Mouse (Mus musculus) CH12.LX (cell line): ENCODE measurements at regions not wholly inside any gene's neighbourhood (a gene's known extent, or its start where the extent isn't known, plus 50 kb on each side); places are given as distances from the start of the nearest gene placed in this dataset.

ENCODE experiments used
- DNase-seq: peaks from one replicate; pipeline ENCODE4 v3.0.0-alpha.2; 2013; ENCODE audit errors: extremely low read depth
- H3K27ac ChIP-seq: 2 replicates; pipeline ENCODE4 v1.5.1; 2012; ENCODE audit warnings: low read depth, mild to moderate bottlenecking, control low read depth, moderate library complexity; ENCODE audit not compliant: insufficient read depth
- H3K27me3 ChIP-seq: replicated peaks from 2 replicates; pipeline ENCODE3; 2012; ENCODE audit warnings: inconsistent platforms
- H3K36me3 ChIP-seq, 2 experiments: replicated peaks in 1 of 2; 2 replicates each; pipeline versions ENCODE3 to v1.6.1; 2012; ENCODE audit warnings: inconsistent platforms in 1 of 2, low read length in 1 of 2, mild to moderate bottlenecking in 1 of 2, mixed read lengths in 1 of 2, moderate library complexity in 1 of 2; ENCODE audit not compliant: control insufficient read depth in 1 of 2, insufficient read depth in 1 of 2
- H3K4me1 ChIP-seq, 2 experiments: 2 replicates each; pipeline ENCODE4 v1.6.1; 2012; ENCODE audit warnings: inconsistent platforms in 1 of 2, moderate library complexity in 1 of 2; ENCODE audit not compliant: insufficient read depth in 2 of 2, control insufficient read depth in 1 of 2
- H3K4me2 ChIP-seq: 2 replicates; pipeline ENCODE4 v1.6.1; 2012; ENCODE audit warnings: low read depth, mild to moderate bottlenecking, control low read depth; ENCODE audit not compliant: poor library complexity, insufficient read depth, severe bottlenecking
- H3K4me3 ChIP-seq, 3 experiments: fragments of 150-350 bp in 1 of 3; sonication (generic) in 1 of 3; replicated peaks in 1 of 3; 2 replicates each; pipeline versions ENCODE3 to v1.5.1; 2011 to 2012; ENCODE audit warnings: low read depth in 2 of 3, low read length in 2 of 3, mild to moderate bottlenecking in 2 of 3, moderate library complexity in 2 of 3, control low read depth in 1 of 3, improper control_type of control experiment in 1 of 3, inconsistent platforms in 1 of 3, mixed read lengths in 1 of 3; ENCODE audit not compliant: poor library complexity in 1 of 3
- H3K79me2 ChIP-seq: replicated peaks from 2 replicates; pipeline ENCODE4 v1.6.1; 2012; ENCODE audit warnings: mild to moderate bottlenecking, moderate library complexity; ENCODE audit not compliant: control insufficient read depth, poor library complexity, insufficient read depth, severe bottlenecking; ENCODE audit errors: extremely low read depth
- H3K9ac ChIP-seq: 2 replicates; pipeline ENCODE4 v1.6.1; 2012; ENCODE audit warnings: low read depth, mild to moderate bottlenecking, control low read depth, moderate library complexity; ENCODE audit not compliant: insufficient read depth
- H3K9me3 ChIP-seq: replicated peaks from 2 replicates; pipeline ENCODE3; 2012; ENCODE audit warnings: low read length, inconsistent platforms, mixed read lengths
- BHLHE40 ChIP-seq: IDR thresholded peaks from 2 replicates; pipeline ENCODE4 v1.6.1; 2011; ENCODE audit warnings: mild to moderate bottlenecking, low read depth, low read length, improper control_type of control experiment
- CHD1 ChIP-seq: IDR thresholded peaks from 2 replicates; pipeline ENCODE4 v1.6.1; 2012; ENCODE audit warnings: low read depth, low read length, improper control_type of control experiment, inconsistent platforms
- CHD2 ChIP-seq: IDR thresholded peaks from 2 replicates; pipeline ENCODE4 v1.6.1; 2011; ENCODE audit warnings: low read length, improper control_type of control experiment
- EP300 ChIP-seq: IDR thresholded peaks from 2 replicates; pipeline ENCODE4 v1.6.1; 2011; ENCODE audit warnings: low read length, improper control_type of control experiment
- HCFC1 ChIP-seq: IDR thresholded peaks from 2 replicates; pipeline ENCODE4 v1.6.1; 2012; ENCODE audit warnings: low read depth, mild to moderate bottlenecking, inconsistent platforms, low read length, improper control_type of control experiment
- MAX ChIP-seq: IDR thresholded peaks from 2 replicates; pipeline ENCODE4 v1.6.1; 2011; ENCODE audit warnings: low read length, improper control_type of control experiment
- MEF2A ChIP-seq: IDR thresholded peaks from 2 replicates; pipeline ENCODE4 v1.6.1; 2014; ENCODE audit warnings: low read depth, mild to moderate bottlenecking, inconsistent platforms, low read length, improper control_type of control experiment, borderline replicate concordance
- MXI1 ChIP-seq: IDR thresholded peaks from 2 replicates; pipeline ENCODE4 v1.6.1; 2011; ENCODE audit warnings: mild to moderate bottlenecking, low read depth, low read length, improper control_type of control experiment
- NRF1 ChIP-seq: IDR thresholded peaks from 2 replicates; pipeline ENCODE4 v1.6.1; 2014; ENCODE audit warnings: low read depth, mild to moderate bottlenecking, inconsistent platforms, low read length, improper control_type of control experiment, moderate library complexity
- PAX5 ChIP-seq: IDR thresholded peaks from 2 replicates; pipeline ENCODE4 v1.6.1; 2012; ENCODE audit warnings: low read length, inconsistent platforms, mixed read lengths
- POLR2A ChIP-seq: IDR thresholded peaks from 2 replicates; pipeline ENCODE4 v1.6.1; 2011; ENCODE audit warnings: low read depth, mild to moderate bottlenecking, improper control_type of control experiment, low read length
- POLR2AphosphoS2 ChIP-seq: IDR thresholded peaks from 2 replicates; pipeline ENCODE4 v1.6.1; 2011; ENCODE audit warnings: low read depth, low read length, improper control_type of control experiment
- RAD21 ChIP-seq: IDR thresholded peaks from 2 replicates; pipeline ENCODE4 v1.6.1; 2011; ENCODE audit warnings: low read depth, mild to moderate bottlenecking, low read length, improper control_type of control experiment, moderate library complexity
- RCOR1 ChIP-seq: conservative IDR thresholded peaks from 2 replicates; pipeline ENCODE4 v1.6.1; 2012; ENCODE audit warnings: low read depth, mild to moderate bottlenecking, inconsistent platforms, low read length, improper control_type of control experiment
- SIN3A ChIP-seq: IDR thresholded peaks from 2 replicates; pipeline ENCODE4 v1.6.1; 2012; ENCODE audit warnings: low read length, improper control_type of control experiment, inconsistent platforms
- USF2 ChIP-seq: conservative IDR thresholded peaks from 2 replicates; pipeline ENCODE4 v1.6.1; 2011; ENCODE audit warnings: low read depth, low read length, improper control_type of control experiment
- ZC3H11A ChIP-seq: IDR thresholded peaks from 2 replicates; pipeline ENCODE4 v1.6.1; 2012; ENCODE audit warnings: low read depth, mild to moderate bottlenecking, inconsistent platforms, low read length, improper control_type of control experiment
- ZKSCAN1 ChIP-seq: IDR thresholded peaks from 2 replicates; pipeline ENCODE4 v1.6.1; 2012; ENCODE audit warnings: low read depth, inconsistent platforms, low read length, improper control_type of control experiment, borderline replicate concordance
- dilution Hi-C: fragments of 300-500 bp; cut with MboI; formaldehyde crosslinking; loops from 2 replicates; pipeline ENCODE4 v1.14.3; 2020; ENCODE audit warnings: low sequenced_read_pairs; ENCODE audit not compliant: extremely low pct_unique_long_range_greater_than_20kb, extremely low pct_ligation_motif_present
- in situ Hi-C: fragments of 300-500 bp; cut with MboI; formaldehyde crosslinking; loops from 3 replicates; pipeline ENCODE4 v1.14.3; 2019; ENCODE audit warnings: low sequenced_read_pairs, low pct_ligation_motif_present, low pct_unique_long_range_greater_than_20kb, mixed read lengths

DNA sequence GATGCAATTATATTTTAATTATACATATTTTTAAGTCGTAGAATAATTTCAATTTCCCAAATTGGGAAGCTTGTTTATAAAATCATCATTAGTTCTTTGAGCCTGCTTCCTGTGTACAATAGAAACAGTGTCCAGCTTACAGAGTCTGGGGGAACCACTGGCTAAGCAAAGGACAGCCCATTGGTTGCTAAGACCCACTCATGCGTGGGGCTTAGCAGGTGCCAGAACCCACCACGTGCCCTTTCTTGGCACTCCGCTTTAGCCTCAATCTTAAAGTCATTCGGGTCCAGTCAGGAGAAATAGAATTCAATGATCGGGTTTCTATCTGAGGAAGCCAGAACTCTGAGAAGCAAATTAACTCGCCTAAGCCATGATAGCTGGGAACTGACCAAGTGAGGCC, 100.5 kb upstream of the Smim23 start:
- H3K9me3 ChIP-seq = peaks cover 10% of the 10 kb centered on the region
- H3K4me2 ChIP-seq = no peak overlapping the region
- no peaks in the 10 kb centered on the region for H3K4me1 ChIP-seq
- in situ Hi-C loops = no loop called here
- no peak overlapping the region for H3K9ac ChIP-seq
- no peak overlapping the region for H3K4me3 ChIP-seq
- dilution Hi-C loops = no loop called here
- H3K27ac ChIP-seq = no peak overlapping the region
- TF ChIP-seq POLR2A (no peak), CHD1 (no peak), USF2 (no peak), RAD21 (no peak), MEF2A (no peak), ZKSCAN1 (no peak), POLR2AphosphoS2 (no peak), MXI1 (no peak), CHD2 (no peak), PAX5 (no peak), BHLHE40 (no peak), SIN3A (no peak), NRF1 (no peak), HCFC1 (no peak), ZC3H11A (no peak), MAX (no peak), EP300 (no peak)
- H3K36me3 ChIP-seq = no peaks in the 10 kb centered on the region
- no peak for DNase-seq
- no peaks in the 10 kb centered on the region for H3K79me2 ChIP-seq
- peaks cover 1% of the 10 kb centered on the region for H3K27me3 ChIP-seq

DNA sequence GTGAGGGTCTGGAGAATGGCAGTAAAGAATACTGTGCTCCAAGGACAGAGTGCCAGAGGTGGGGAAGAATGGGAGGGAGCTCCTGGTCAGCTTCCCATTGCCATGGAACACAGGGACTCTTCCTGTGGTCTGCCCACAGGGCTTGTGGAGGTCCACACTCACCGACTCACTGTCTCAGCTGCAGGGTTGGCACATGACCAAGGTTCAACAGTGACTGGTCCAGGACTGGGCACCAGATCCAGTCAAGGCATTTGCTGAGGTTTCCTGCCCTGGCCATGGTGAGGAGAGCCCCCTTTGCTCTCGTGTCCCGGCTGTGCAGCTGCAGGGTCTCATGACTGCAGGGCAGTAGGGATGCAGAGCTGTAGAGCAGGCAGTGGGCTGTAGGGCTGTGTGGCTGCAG, 88.7 kb upstream of the Smim23 start:
- no peak overlapping the region for H3K4me3 ChIP-seq
- H3K9ac ChIP-seq = no peak overlapping the region
- H3K4me1 ChIP-seq = peaks cover 2 to 21% of the 10 kb centered on the region in 2 experiments
- no peaks in the 10 kb centered on the region for H3K9me3 ChIP-seq
- no peaks in the 10 kb centered on the region for H3K36me3 ChIP-seq
- TF ChIP-seq RCOR1 (no peak), CHD2 (no peak), NRF1 (no peak)
- TF ChIP-seq, all 38 proteins: peak for 0
- H3K27ac ChIP-seq = no peak overlapping the region
- dilution Hi-C loops = no loop called here
- H3K4me2 ChIP-seq = no peak overlapping the region
- no peak for DNase-seq
- no peaks in the 10 kb centered on the region for H3K79me2 ChIP-seq
- in situ Hi-C loops = no loop called here
- peaks cover 1% of the 10 kb centered on the region for H3K27me3 ChIP-seq
